In the genomic region with DNA sequence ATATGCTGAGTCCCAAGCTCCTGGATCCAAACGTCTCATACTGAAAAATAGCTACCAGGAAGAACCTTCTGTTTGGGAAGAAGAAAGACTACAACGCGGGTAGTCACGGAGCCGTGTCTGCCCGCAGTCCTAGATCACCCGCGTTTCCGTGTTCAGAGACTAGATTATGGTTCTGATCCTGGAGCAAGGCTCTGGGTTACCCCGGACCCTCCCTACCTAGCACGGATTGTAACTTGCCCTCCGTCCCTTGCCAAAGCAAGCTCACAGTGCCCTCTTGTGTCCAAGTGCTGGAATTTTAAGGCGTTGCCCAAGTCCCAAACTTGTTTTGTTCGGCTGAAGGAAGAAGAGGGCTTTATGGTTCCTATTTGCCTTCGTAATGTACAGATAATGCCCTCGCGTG, we compare ENCODE assay signal across 8 mouse cellular contexts. TPM values are rescaled to one million over a fixed set of nuclear protein-coding genes. Genes with fewer than 3 reads are reported as not detected.
DNase-seq lines count a peak whose midpoint lies in the region; ATAC-seq and TF ChIP-seq lines count a peak whose summit lies in the region.

No protein-coding gene starts in this region.

- H3K4me1 ChIP-seq in embryonic facial prominence, embryonic 12.5 days = peaks cover 21% of the 10 kb centered on the region
- H3K4me1 ChIP-seq in limb, embryonic 12.5 days (replicated peaks) = peaks cover 23% of the 10 kb centered on the region
- peaks cover 40% of the 10 kb centered on the region for H3K4me1 ChIP-seq in midbrain, embryonic 15.5 days
- H3K4me1 ChIP-seq in stomach, postnatal 0 days (replicated peaks; ENCODE audit: control insufficient read depth, insufficient read depth) = no peaks in the 10 kb centered on the region

- no peak for TF ChIP-seq EP300 in stomach, postnatal 0 days (optimal IDR thresholded peaks at IDR 0.05)

- 1% methylated on average over 17 of the region's 17 CpGs for WGBS in embryonic facial prominence, embryonic 12.5 days
- 2% methylated on average over 17 of the region's 17 CpGs for WGBS in limb, embryonic 12.5 days
- 2% methylated on average over 17 of the region's 17 CpGs for WGBS in midbrain, embryonic 15.5 days
- under 1% methylated on average over 17 of the region's 17 CpGs for WGBS in stomach, postnatal 0 days

- no peaks in the 10 kb centered on the region for H3K9me3 ChIP-seq in embryonic facial prominence, embryonic 12.5 days
- H3K9me3 ChIP-seq in limb, embryonic 12.5 days = no peaks in the 10 kb centered on the region
- H3K9me3 ChIP-seq in midbrain, embryonic 15.5 days = no peaks in the 10 kb centered on the region
- H3K9me3 ChIP-seq in stomach, postnatal 0 days (ENCODE audit: control insufficient read depth, low read length) = no peaks in the 10 kb centered on the region

- H3K27me3 ChIP-seq in embryonic facial prominence, embryonic 12.5 days = 0 out of 2 replicates have a peak, but pooled peaks cover 24% of the 10 kb centered on the region
- peaks cover 49% of the 10 kb centered on the region for H3K27me3 ChIP-seq in limb, embryonic 12.5 days
- no peaks in the 10 kb centered on the region for H3K27me3 ChIP-seq in midbrain, embryonic 15.5 days (replicated peaks)
- H3K27me3 ChIP-seq in stomach, postnatal 0 days (ENCODE audit: control insufficient read depth, insufficient read depth, low read length) = no peaks in the 10 kb centered on the region

- H3K27ac ChIP-seq in embryonic facial prominence, embryonic 12.5 days = no peak overlapping the region
- H3K27ac ChIP-seq in limb, embryonic 12.5 days = no peak overlapping the region
- H3K27ac ChIP-seq in midbrain, embryonic 15.5 days = no peak overlapping the region
- no peak overlapping the region for H3K27ac ChIP-seq in stomach, postnatal 0 days (replicated peaks)

- ATAC-seq in embryonic facial prominence, embryonic 12.5 days (ENCODE audit: insufficient number of reproducible peaks, insufficient read depth, low FRiP score, low TSS enrichment) = peak; percentile 60
- ATAC-seq in limb, embryonic 12.5 days (ENCODE audit: insufficient number of reproducible peaks, insufficient read depth, low FRiP score, low TSS enrichment, low read depth) = 0 out of 2 replicates have a peak, but pooled peaks have one; percentile 56
- peak; percentile 71 for ATAC-seq in midbrain, embryonic 15.5 days (replicated peaks)
- ATAC-seq in stomach, postnatal 0 days (ENCODE audit: low FRiP score, low TSS enrichment) = peak; percentile 75

- peak; percentile 99 for TF ChIP-seq CTCF in stomach, postnatal 0 days (IDR thresholded peaks at IDR 0.05; ENCODE audit: low read depth)

- DNase-seq in urinary bladder, adult 18-20 months (ENCODE audit: low spot score in 2 of 2) = peak; percentile 52 to 60
- DNase-seq in urinary bladder, postnatal 10 days (ENCODE audit: low spot score) = no peak
- DNase-seq in heart, adult 8-10 months (ENCODE audit: low spot score) = peak; percentile 82
- peak; percentile 48 to 60 for DNase-seq in kidney, adult 8-10 months
- DNase-seq in stomach, postnatal 0 days (ENCODE audit: low spot score) = peak; percentile 78

- H3K4me3 ChIP-seq in embryonic facial prominence, embryonic 12.5 days = peak overlapping the region; percentile 15; the same call in 1 of the 2 replicates
- H3K4me3 ChIP-seq in limb, embryonic 12.5 days (replicated peaks) = 0 out of 2 replicates have a peak overlapping the region, but pooled peaks have one; percentile 12
- H3K4me3 ChIP-seq in midbrain, embryonic 15.5 days = no peak overlapping the region
- H3K4me3 ChIP-seq in stomach, postnatal 0 days (ENCODE audit: low read depth, low read length) = peak overlapping the region; percentile 26

- H3K4me2 ChIP-seq in embryonic facial prominence, embryonic 12.5 days (replicated peaks) = peak overlapping the region; percentile 91
- peak overlapping the region; percentile 46 for H3K4me2 ChIP-seq in limb, embryonic 12.5 days
- peak overlapping the region; percentile 77 for H3K4me2 ChIP-seq in midbrain, embryonic 15.5 days
- peak overlapping the region; percentile 47 for H3K4me2 ChIP-seq in stomach, postnatal 0 days (replicated peaks; ENCODE audit: low read depth)

- H3K9ac ChIP-seq in embryonic facial prominence, embryonic 12.5 days = no peak overlapping the region
- H3K9ac ChIP-seq in limb, embryonic 12.5 days (replicated peaks) = no peak overlapping the region
- no peak overlapping the region for H3K9ac ChIP-seq in midbrain, embryonic 15.5 days
- no peak overlapping the region for H3K9ac ChIP-seq in stomach, postnatal 0 days (ENCODE audit: low read length)

- no peaks in the 10 kb centered on the region for H3K36me3 ChIP-seq in embryonic facial prominence, embryonic 12.5 days
- no peaks in the 10 kb centered on the region for H3K36me3 ChIP-seq in limb, embryonic 12.5 days
- no peaks in the 10 kb centered on the region for H3K36me3 ChIP-seq in midbrain, embryonic 15.5 days (replicated peaks)
- no peaks in the 10 kb centered on the region for H3K36me3 ChIP-seq in stomach, postnatal 0 days (ENCODE audit: control insufficient read depth, insufficient read depth, low read length)

RNA-seq across cellular contexts. Expression of gene Samd5, which starts 1.9 kb away (rescaled TPM):
- polyA plus RNA-seq in embryonic facial prominence, embryonic 12.5 days (2016; fragmentation: Nextera tagmentation; extraction: Ambion mirVana) = 8.8 and 9.4 TPM in 2 replicates
- total RNA-seq in heart, adult 8-10 months (2022) = 1 to 10 TPM; 2.5 to 4.4 (median 3.2) TPM
- 2.9 and 4.7 TPM in 2 replicates for polyA plus RNA-seq in limb, embryonic 12.5 days (2016; fragmentation: Nextera tagmentation; extraction: Ambion mirVana)
- polyA plus RNA-seq in midbrain, embryonic 15.5 days (2015; fragmentation: Nextera tagmentation; extraction: Ambion mirVana) = 8.0 and 9.8 TPM in 2 replicates
- 4.6 and 4.7 TPM in 2 replicates for polyA plus RNA-seq in stomach, postnatal 0 days (2015; fragmentation: Nextera tagmentation; extraction: Ambion mirVana)
